Mouse (Mus musculus) embryo, embryonic 11.5 days (tissue): ENCODE data around the gene 1700016H13Rik.

ENCODE experiments used
- DNase-seq: peaks from one replicate; pipeline ENCODE4 v3.0.0-alpha.2; 2012; ENCODE audit warnings: low read depth, low spot score

1700016H13Rik gene

DNA sequence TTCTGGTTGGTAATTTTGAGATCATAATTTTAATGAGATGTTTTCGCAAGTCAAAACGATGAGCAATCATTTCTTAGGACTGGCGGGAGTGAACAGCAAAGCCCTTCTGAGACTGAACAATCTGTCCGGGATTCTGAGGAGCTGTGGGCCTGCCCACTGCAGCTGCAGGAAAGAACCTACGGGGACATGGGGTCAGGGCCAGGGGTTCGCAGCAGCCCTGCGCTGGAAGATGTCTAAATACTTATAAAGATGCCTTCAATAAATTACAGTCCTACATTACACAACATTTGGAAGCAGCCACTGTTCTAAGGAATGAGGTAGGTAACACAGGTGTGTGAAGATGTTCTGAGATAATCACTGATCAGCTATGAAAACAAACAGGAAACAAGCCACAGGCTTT, 50.1 kb downstream of the 1700016H13Rik start:
- no peak for DNase-seq

- DNase-seq: no peak
Measured at GRCm38 (mm10) chr5:103603115-103603893, 52.5 kb downstream of the 1700016H13Rik start.

- no peak for DNase-seq
Measured at GRCm38 (mm10) chr5:103598881-103599280, 56.9 kb downstream of the 1700016H13Rik start.

DNA sequence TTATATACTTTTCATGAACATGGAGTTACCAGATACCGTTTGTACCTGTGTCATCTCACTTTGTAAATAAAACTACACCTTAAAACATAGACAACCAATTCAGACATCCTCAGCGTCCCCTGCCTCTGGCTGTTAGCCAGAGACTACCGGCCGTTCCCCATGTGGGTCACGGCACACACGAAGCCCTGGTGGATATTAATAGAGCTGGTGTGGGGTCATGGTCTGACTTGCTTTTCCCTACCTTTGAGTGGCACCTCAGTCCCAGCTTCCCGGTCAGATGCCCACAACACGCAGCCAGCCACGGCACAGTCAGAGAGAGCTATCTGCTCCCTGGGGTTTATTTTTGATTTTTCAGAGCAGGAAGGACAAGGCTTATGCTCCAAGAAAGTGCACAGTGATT, 57.5 kb downstream of the 1700016H13Rik start:
- DNase-seq: no peak
